Mouse (Mus musculus): Measurements from ENCODE around the gene Bcas3. TPM values are rescaled to one million over a fixed set of nuclear protein-coding genes. Genes with fewer than 3 reads are reported as not detected.

The Bcas3 gene
- 18.7 and 19.1 TPM in 2 replicates for polyA plus RNA-seq (2015; fragmentation: Nextera tagmentation; extraction: Ambion mirVana)

DNA sequence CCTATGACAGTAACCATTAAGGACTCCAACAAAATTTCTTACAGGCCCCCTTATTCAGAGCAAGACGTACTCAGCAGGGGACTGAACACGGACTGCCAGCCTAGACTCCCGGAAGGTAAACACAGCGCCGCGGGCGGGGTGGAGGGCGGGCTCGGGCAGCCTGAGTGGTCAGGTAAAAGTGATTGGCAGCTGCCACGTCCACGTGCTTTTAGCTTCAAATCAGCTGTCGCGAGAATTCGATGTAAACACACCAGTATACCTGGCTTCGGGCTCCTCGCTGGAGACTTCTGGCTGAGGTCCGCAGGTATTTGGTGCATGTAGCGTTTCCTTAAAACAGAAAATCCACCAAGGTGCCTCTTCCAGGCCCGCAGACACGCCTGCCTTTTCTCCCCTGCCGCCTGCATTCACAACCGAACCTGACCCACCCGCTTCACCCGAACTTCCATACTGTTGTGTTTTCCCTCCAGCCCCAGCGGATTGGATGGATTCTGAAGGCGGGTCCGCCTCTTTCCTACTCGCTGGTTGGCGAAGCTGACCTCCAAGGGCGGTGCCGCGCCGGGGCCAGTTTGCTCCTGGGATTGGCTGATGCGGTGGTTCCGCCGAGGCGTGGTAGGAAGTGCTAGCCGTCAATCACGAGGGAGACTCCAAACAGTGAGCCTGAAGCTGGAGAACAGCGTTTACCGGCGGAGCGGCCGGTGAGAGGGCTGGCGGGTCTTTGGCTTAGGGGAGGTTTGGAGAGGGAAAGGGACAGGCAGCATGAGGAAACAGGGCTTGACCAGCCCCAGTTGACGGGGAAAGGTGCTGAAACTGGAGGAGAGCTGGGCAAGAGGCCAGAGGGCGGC lies at the start of gene Bcas3:
Gene Bcas3 (plus strand): TSS at position 629 of the 842 bp plus-strand sequence.
- WGBS (ENCODE audit: insufficient replicate concordance): under 1% methylated on average over 47 of the region's 47 CpGs

DNA sequence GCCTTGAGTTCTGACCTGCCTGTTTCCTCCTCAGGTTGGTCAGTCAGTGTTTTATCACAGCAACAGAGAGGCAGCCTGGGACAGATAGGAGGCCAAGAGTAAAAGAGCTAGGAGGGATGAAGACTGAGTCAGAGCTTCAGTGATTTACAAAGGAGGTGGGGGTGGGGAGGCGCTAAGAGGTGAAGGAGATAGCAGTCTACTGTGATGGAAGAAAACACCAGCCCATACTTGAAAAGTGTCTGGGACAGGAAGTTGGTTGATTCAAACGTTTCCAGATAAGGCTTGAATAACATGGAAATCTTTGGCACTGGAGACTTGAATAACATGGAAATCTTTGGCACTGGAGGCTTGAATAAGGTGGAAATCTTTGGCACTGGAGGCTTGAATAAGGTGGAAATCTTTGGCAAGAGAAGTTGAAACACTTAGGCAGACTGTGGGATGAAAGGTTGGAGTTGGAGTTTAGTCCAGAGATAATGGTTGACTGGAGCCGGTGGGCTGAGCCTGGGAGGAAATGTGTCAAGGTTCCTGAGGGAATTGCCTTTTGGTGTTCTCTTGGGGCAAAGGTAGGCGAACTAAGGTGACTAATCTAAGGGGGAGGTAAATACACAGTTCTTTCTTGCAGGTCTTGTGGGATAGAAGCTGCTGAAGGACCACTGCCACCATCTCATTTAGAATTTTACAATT lies 46.2 kb upstream of the Bcas3 start:
- H3K4me2 ChIP-seq (ENCODE audit: low read depth, low read length): no peak overlapping the region
- no peaks in the 10 kb centered on the region for H3K9me3 ChIP-seq (replicated peaks; ENCODE audit: control insufficient read depth, low read length)
- H3K4me1 ChIP-seq (ENCODE audit: control insufficient read depth, low read depth, low read length): peaks cover 9% of the 10 kb centered on the region
- H3K4me3 ChIP-seq (ENCODE audit: low read depth, low read length): no peak overlapping the region
- H3K27me3 ChIP-seq (ENCODE audit: control insufficient read depth, insufficient read depth, low read depth, low read length): no peaks in the 10 kb centered on the region
- 44% methylated on average over 4 of the region's 4 CpGs for WGBS (ENCODE audit: insufficient replicate concordance)
- H3K27ac ChIP-seq (ENCODE audit: low read length): no peak overlapping the region
- H3K36me3 ChIP-seq (ENCODE audit: control insufficient read depth, insufficient read depth): no peaks in the 10 kb centered on the region
- H3K9ac ChIP-seq (ENCODE audit: low read depth, low read length): no peak overlapping the region
- no peak for ATAC-seq (ENCODE audit: low read depth)

More for the DNA sequence above, at the start of gene Bcas3:
- no peaks in the 10 kb centered on the region for H3K9me3 ChIP-seq (replicated peaks; ENCODE audit: control insufficient read depth, low read length)
- peaks cover 24% of the 10 kb centered on the region for H3K4me1 ChIP-seq (ENCODE audit: control insufficient read depth, low read depth, low read length)
- H3K4me2 ChIP-seq (ENCODE audit: low read depth, low read length): peak within 1 kb of the TSS; percentile 77
- H3K4me3 ChIP-seq (ENCODE audit: low read depth, low read length): peak within 1 kb of the TSS; percentile 91
- peak within 1 kb of the TSS; percentile 93 for H3K9ac ChIP-seq (ENCODE audit: low read depth, low read length)
- H3K27ac ChIP-seq (ENCODE audit: low read length): peak within 1 kb of the TSS; percentile 90
- ATAC-seq (ENCODE audit: low read depth): peak; percentile 96
- H3K36me3 ChIP-seq (ENCODE audit: control insufficient read depth, insufficient read depth): no peaks in the 10 kb centered on the region
- no peaks in the 10 kb centered on the region for H3K27me3 ChIP-seq (ENCODE audit: control insufficient read depth, insufficient read depth, low read depth, low read length)

DNA sequence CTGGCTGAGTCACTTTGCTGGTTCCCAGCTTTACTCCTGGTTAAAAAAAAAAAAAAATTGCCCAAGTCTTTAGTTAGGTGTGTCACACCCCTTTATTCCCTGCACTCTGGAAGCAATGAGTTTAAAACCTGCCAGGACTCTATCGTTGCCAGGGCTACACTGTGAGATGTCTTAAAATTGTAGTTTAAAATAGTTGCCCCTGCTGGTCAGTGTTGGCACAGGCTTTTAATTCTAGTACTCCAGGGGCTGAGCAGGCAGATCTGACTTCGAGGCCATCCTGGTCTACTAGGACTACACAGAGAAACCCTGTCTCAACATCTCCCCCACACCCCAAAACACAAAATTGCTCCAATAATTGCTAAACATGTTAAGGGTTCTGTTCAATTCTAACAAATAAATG lies 44.2 kb upstream of the Bcas3 start:
- Histone ChIP-seq H3K4me3 (ENCODE audit: low read depth, low read length) (no peak overlapping the region), H3K27ac (ENCODE audit: low read length) (no peak overlapping the region), H3K36me3 (ENCODE audit: control insufficient read depth, insufficient read depth) (0 out of 2 replicates have a peak, but pooled peaks cover 4% of the 10 kb centered on the region), H3K9ac (ENCODE audit: low read depth, low read length) (no peak overlapping the region), H3K4me2 (ENCODE audit: low read depth, low read length) (no peak overlapping the region), H3K9me3 (replicated peaks; ENCODE audit: control insufficient read depth, low read length) (no peaks in the 10 kb centered on the region), H3K4me1 (ENCODE audit: control insufficient read depth, low read depth, low read length) (peaks cover 18% of the 10 kb centered on the region), H3K27me3 (ENCODE audit: control insufficient read depth, insufficient read depth, low read depth, low read length) (no peaks in the 10 kb centered on the region)
- ATAC-seq (ENCODE audit: low read depth): no peak
- 72% methylated on average over 2 of the region's 2 CpGs for WGBS (ENCODE audit: insufficient replicate concordance)

DNA sequence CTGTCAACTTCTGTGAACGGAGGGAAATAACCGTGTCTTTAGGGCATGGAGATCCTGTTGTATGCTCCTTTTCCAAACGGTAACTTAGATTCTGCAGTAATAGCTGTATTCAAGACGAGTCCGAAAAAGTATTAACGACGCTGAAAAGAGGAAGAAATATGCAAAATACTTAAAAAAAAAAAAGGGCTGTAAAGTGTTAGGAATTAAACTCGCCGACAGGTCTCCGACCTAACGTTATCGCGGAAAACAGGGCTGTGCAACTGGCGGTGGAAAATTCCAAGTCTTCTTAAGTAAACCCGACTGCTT lies 42.6 kb upstream of the Bcas3 start:
- WGBS (ENCODE audit: insufficient replicate concordance): 1% methylated on average over 15 of the region's 15 CpGs
- Histone ChIP-seq H3K4me1 (ENCODE audit: control insufficient read depth, low read depth, low read length) (peaks cover 16% of the 10 kb centered on the region), H3K27ac (ENCODE audit: low read length) (peak overlapping the region; percentile 96), H3K9me3 (replicated peaks; ENCODE audit: control insufficient read depth, low read length) (no peaks in the 10 kb centered on the region), H3K9ac (ENCODE audit: low read depth, low read length) (peak overlapping the region; percentile 83), H3K36me3 (ENCODE audit: control insufficient read depth, insufficient read depth) (peaks cover 13% of the 10 kb centered on the region), H3K4me2 (ENCODE audit: low read depth, low read length) (peak overlapping the region; percentile 94), H3K27me3 (ENCODE audit: control insufficient read depth, insufficient read depth, low read depth, low read length) (no peaks in the 10 kb centered on the region), H3K4me3 (ENCODE audit: low read depth, low read length) (peak overlapping the region; percentile 99)
- ATAC-seq (ENCODE audit: low read depth): no peak

DNA sequence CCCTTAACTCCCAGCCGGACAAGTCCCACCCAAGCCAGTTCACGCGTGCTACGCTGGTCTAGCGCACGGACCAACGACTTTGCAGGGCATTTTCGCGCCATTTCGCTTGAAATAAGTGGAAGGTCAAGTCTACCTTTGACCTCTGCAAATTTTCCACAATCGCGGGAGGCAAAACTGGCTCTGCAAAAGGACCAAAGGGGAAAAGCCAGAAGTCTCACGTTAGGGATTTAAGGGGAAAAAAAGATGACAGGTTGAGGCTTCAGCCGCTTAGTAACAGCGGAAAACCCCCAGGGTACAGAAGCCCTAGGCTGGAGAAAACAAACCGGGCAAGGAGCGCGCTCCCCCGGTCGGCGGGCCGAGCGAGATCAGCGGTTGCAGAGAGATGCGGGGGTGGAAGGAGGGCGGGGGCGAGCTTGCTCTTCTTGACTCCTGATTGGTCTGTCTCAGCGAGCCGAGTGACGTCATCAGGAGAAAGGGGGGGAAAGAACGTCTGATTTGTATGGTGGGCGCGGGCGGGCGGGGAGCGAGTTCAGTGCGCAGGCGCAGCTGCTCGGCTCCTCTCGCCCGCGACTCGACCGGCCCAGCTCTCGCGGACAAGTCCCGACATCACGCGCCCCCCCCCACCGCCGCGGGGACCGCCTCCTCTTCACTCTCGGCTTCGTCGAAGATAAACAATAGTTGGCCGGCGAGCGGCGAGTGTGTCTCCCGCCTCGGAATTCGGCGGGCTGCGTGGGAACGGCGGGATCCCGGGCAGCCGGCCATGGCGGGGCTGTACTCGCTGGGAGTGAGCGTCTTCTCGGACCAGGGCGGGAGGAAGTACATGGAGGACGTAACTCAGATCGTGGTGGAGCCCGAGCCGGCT lies 42.0 kb upstream of the Bcas3 start, which contains the start of gene Ppm1d:
Gene Ppm1d (plus strand): TSS at position 532 of the 862 bp plus-strand sequence.
- Histone ChIP-seq H3K27ac (ENCODE audit: low read length) (peak within 1 kb of the TSS; percentile 96), H3K4me1 (ENCODE audit: control insufficient read depth, low read depth, low read length) (peaks cover 16% of the 10 kb centered on the region), H3K36me3 (ENCODE audit: control insufficient read depth, insufficient read depth) (peaks cover 14% of the 10 kb centered on the region), H3K4me2 (ENCODE audit: low read depth, low read length) (peak within 1 kb of the TSS; percentile 94), H3K9ac (ENCODE audit: low read depth, low read length) (peak within 1 kb of the TSS; percentile 99), H3K27me3 (ENCODE audit: control insufficient read depth, insufficient read depth, low read depth, low read length) (no peaks in the 10 kb centered on the region), H3K4me3 (ENCODE audit: low read depth, low read length) (peak within 1 kb of the TSS; percentile 99), H3K9me3 (replicated peaks; ENCODE audit: control insufficient read depth, low read length) (no peaks in the 10 kb centered on the region)
- ATAC-seq (ENCODE audit: low read depth): peak; percentile 92
- 0% methylated on average over 78 of the region's 78 CpGs for WGBS (ENCODE audit: insufficient replicate concordance)

DNA sequence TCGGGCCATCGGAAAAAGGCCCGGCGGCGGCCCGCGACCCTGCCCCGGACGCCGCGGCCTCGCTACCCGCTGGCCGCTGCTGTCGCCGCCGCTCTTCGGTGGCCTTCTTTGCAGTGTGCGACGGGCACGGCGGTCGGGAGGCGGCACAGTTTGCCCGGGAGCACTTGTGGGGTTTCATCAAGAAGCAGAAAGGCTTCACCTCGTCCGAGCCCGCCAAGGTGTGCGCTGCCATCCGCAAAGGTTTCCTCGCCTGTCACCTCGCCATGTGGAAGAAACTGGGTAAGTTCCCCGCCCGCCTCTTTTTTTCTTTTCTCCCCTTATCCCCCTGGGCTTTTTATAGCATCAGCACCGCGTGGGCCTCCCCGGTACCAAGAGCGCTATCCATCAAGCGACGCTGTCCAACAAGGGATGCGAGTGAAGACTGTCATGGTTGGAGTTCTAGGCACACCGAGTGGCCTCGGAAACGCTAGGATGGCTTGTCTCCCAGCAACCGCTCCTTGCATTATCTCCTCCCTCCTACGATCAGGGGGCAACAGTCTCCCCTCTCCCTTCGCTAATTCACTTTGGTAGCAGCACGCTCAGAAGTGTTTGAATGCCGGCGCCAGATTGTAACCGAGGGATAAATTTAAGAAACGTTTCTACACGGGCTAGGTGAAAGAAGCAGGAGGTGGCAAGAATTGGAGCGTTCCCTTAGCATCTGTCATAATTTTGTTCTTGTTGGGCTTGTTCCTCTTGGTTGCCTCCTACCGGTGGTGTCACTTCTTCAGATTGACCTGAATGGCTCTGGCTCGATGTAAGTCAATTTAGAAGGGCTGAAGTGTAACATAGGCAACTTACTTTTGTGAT lies 41.1 kb upstream of the Bcas3 start:
- H3K27ac ChIP-seq (ENCODE audit: low read length): peak overlapping the region; percentile 95
- H3K4me3 ChIP-seq (ENCODE audit: low read depth, low read length): peak overlapping the region; percentile 99
- H3K4me2 ChIP-seq (ENCODE audit: low read depth, low read length): peak overlapping the region; percentile 63
- under 1% methylated on average over 56 of the region's 56 CpGs for WGBS (ENCODE audit: insufficient replicate concordance)
- peaks cover 16% of the 10 kb centered on the region for H3K4me1 ChIP-seq (ENCODE audit: control insufficient read depth, low read depth, low read length)
- peaks cover 14% of the 10 kb centered on the region for H3K36me3 ChIP-seq (ENCODE audit: control insufficient read depth, insufficient read depth)
- peak overlapping the region; percentile 99 for H3K9ac ChIP-seq (ENCODE audit: low read depth, low read length)
- H3K27me3 ChIP-seq (ENCODE audit: control insufficient read depth, insufficient read depth, low read depth, low read length): no peaks in the 10 kb centered on the region
- ATAC-seq (ENCODE audit: low read depth): peak; percentile 17
- no peaks in the 10 kb centered on the region for H3K9me3 ChIP-seq (replicated peaks; ENCODE audit: control insufficient read depth, low read length)

DNA sequence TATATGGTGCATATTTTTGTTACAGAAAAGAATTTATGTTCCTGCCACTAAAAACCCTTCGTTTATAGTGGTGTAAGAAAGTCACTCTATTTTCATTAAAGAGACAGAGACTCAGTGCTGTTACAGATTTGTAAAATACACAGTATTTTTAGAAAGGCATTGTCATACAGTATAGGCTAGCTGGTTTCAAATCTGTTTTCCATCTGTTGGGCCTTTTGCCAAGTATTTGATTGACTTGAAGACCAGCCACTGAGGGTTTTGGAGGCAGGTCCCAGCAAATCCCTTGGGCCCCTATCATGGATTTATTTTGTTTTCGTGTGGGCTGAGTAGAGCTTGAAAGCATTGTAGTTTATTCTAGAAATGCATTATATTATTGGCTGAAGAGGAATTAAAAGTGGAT lies 40.1 kb upstream of the Bcas3 start:
- no peak for ATAC-seq (ENCODE audit: low read depth)
- Histone ChIP-seq H3K4me3 (ENCODE audit: low read depth, low read length) (peak overlapping the region; percentile 99), H3K36me3 (ENCODE audit: control insufficient read depth, insufficient read depth) (peaks cover 14% of the 10 kb centered on the region), H3K4me2 (ENCODE audit: low read depth, low read length) (peak overlapping the region; percentile 63), H3K9me3 (replicated peaks; ENCODE audit: control insufficient read depth, low read length) (no peaks in the 10 kb centered on the region), H3K27me3 (ENCODE audit: control insufficient read depth, insufficient read depth, low read depth, low read length) (no peaks in the 10 kb centered on the region), H3K27ac (ENCODE audit: low read length) (no peak overlapping the region), H3K4me1 (ENCODE audit: control insufficient read depth, low read depth, low read length) (peaks cover 16% of the 10 kb centered on the region), H3K9ac (ENCODE audit: low read depth, low read length) (peak overlapping the region; percentile 99)
- WGBS (ENCODE audit: insufficient replicate concordance): 25% methylated on average over 2 of the region's 2 CpGs

DNA sequence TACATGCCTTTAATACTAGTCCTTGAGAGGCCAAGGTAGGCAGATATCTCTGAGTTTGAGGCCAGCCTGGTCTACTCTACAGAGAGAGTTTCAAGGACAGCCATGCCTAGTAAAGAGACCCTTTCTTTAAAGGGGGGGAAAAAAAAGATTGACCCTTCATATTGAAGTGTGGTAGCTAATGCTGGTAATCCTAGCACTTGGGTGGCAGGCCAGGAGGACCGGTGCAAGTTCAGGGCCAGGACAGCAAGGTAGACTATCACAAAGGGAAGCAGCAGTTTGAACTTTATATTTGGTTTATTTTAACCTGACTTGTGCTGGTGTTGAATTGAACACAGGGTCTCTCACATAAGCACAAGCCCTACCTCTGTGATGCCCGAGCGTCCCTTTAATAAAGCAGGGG lies 39.6 kb upstream of the Bcas3 start:
- no peak for ATAC-seq (ENCODE audit: low read depth)
- peaks cover 16% of the 10 kb centered on the region for H3K36me3 ChIP-seq (ENCODE audit: control insufficient read depth, insufficient read depth)
- H3K9ac ChIP-seq (ENCODE audit: low read depth, low read length): peak overlapping the region; percentile 50
- no peaks in the 10 kb centered on the region for H3K27me3 ChIP-seq (ENCODE audit: control insufficient read depth, insufficient read depth, low read depth, low read length)
- peak overlapping the region; percentile 63 for H3K4me2 ChIP-seq (ENCODE audit: low read depth, low read length)
- peak overlapping the region; percentile 99 for H3K4me3 ChIP-seq (ENCODE audit: low read depth, low read length)
- H3K27ac ChIP-seq (ENCODE audit: low read length): no peak overlapping the region
- WGBS (ENCODE audit: insufficient replicate concordance): 91% methylated on average over 3 of the region's 3 CpGs
- no peaks in the 10 kb centered on the region for H3K9me3 ChIP-seq (replicated peaks; ENCODE audit: control insufficient read depth, low read length)
- H3K4me1 ChIP-seq (ENCODE audit: control insufficient read depth, low read depth, low read length): peaks cover 16% of the 10 kb centered on the region
